Mouse (Mus musculus) liver, embryonic 11.5 days (tissue): ENCODE measurements around the gene Exoc3l4. TPM values are rescaled to one million over a fixed set of nuclear protein-coding genes. Genes with fewer than 3 reads are reported as not detected.

Experiments used
- ATAC-seq: fragments of 200-750 bp; cut with Nextera tagmentation; replicated peaks from 2 replicates; pipeline ENCODE4 v1.8.0; 2017; ENCODE audit warnings: moderate number of reproducible peaks, mild to moderate bottlenecking, moderate TSS enrichment, moderate library complexity; ENCODE audit not compliant: low FRiP score
- DNase-seq: peaks from one replicate; pipeline ENCODE4 v3.0.0-alpha.2; 2017; ENCODE audit warnings: low spot score
- H3K27ac ChIP-seq: fragments of 300-500 bp; sonication (generic); 2 replicates; pipeline ENCODE4 v1.5.1; 2014; ENCODE audit warnings: mild to moderate bottlenecking, low read depth, low read length, control low read depth
- H3K27me3 ChIP-seq: fragments of 300-500 bp; sonication (generic); replicated peaks from 2 replicates; pipeline ENCODE4 v1.6.1; 2014; ENCODE audit warnings: low read length, mixed read lengths; ENCODE audit not compliant: control insufficient read depth, insufficient read depth
- H3K36me3 ChIP-seq: fragments of 300-500 bp; sonication (generic); 2 replicates; pipeline ENCODE4 v1.6.1; 2014; ENCODE audit warnings: mild to moderate bottlenecking, low read length, moderate library complexity, mixed read lengths; ENCODE audit not compliant: control insufficient read depth, insufficient read depth
- H3K4me1 ChIP-seq: fragments of 300-500 bp; sonication (generic); replicated peaks from 2 replicates; pipeline ENCODE4 v1.6.1; 2014; ENCODE audit warnings: low read length, mixed read lengths; ENCODE audit not compliant: control insufficient read depth, insufficient read depth
- H3K4me2 ChIP-seq: fragments of 300-500 bp; sonication (generic); 2 replicates; pipeline ENCODE4 v1.6.1; 2014; ENCODE audit warnings: mild to moderate bottlenecking, control low read depth, moderate library complexity
- H3K4me3 ChIP-seq: fragments of 300-500 bp; sonication (generic); 2 replicates; pipeline ENCODE4 v1.5.1; 2014; ENCODE audit warnings: low read depth, low read length, control low read depth
- H3K9ac ChIP-seq: fragments of 300-500 bp; sonication (generic); 2 replicates; pipeline ENCODE4 v1.6.1; 2014; ENCODE audit warnings: low read depth, low read length, control low read depth
- H3K9me3 ChIP-seq: fragments of 300-500 bp; sonication (generic); 2 replicates; pipeline ENCODE4 v1.6.1; 2016; ENCODE audit warnings: low read length, inconsistent platforms, mixed read lengths; ENCODE audit not compliant: control insufficient read depth
- WGBS: fragments of 180-500 bp; shearing (Covaris S2); extraction: QIAGEN DNeasy Blood & Tissue Kit; methylation state at CpG from one replicate; pipeline ENCODE4 v1.1.7; 2014; 5-methylcytosine and 5-hydroxymethylcytosine counted together
- polyA plus RNA-seq: library from polyadenylated mRNA; unstranded; fragments of >200 nt; fragmentation: Nextera tagmentation; extraction: Ambion mirVana; gene quantifications from 2 replicates; pipeline ENCODE4 v1.2.1, GENCODE M21; 2014

Exoc3l4 gene
- 18.6 and 20.4 TPM in 2 replicates for polyA plus RNA-seq

DNA sequence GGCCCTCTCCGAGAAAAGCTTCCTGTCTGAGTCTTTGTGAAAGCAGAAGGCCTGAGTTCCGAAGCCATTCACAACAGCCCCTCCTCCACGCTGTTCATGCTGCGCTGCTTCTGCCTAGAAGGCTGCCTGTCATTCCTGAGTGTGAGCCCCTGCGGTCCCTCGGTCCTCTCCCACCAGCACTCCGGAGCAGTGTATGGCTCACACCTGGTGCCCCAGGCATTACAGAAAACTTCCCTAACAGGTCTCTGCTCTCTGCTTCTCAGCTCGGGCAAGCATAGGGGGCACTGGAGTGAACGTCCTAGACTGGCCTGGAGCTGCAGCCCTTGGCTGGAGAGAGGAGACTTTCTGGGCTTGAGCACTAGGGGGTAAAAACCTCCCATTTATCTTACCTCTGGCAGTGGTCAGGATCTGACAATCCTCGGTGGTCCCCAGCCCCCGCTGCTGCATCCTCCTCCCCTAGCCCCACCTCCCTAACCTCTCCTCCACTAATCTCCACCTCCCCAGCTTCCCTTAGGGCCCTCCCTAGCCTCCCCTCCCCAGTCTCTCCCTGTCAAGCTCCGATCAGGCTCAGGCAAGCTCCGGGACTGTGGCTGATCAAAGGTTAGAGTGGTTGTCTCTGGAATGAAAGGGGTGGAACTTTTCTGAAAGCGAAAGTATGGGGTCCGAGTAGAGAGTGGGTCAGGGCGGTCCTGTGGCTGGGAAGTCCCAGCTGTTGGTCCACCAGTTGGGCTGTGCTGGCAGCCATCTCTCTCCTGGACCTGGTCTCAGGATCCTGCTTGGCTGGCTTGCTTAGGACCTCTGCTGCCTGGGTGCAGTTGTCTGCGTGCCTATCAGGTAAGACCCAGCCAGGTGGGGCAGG is at the start of gene Exoc3l4:
Gene Exoc3l4, plus strand, starts transcription at position 97 of the 859 bp plus-strand sequence.
- Histone ChIP-seq H3K27me3 (peaks cover 6% of the 10 kb centered on the region), H3K4me3 (peak within 1 kb of the TSS; percentile 38), H3K9me3 (no peaks in the 10 kb centered on the region), H3K27ac (0 out of 2 replicates have a peak within 1 kb of the TSS, but pooled peaks have one; percentile 40), H3K36me3 (no peaks in the 10 kb centered on the region), H3K9ac (peak within 1 kb of the TSS; percentile 1; the same call in 1 of the 2 replicates), H3K4me1 (peaks cover 31% of the 10 kb centered on the region), H3K4me2 (peak within 1 kb of the TSS; percentile 66)
- DNase-seq (no peak), ATAC-seq (peak; percentile 54)
- WGBS, result 5% methylated on average over 17 of the region's 17 CpGs

DNA sequence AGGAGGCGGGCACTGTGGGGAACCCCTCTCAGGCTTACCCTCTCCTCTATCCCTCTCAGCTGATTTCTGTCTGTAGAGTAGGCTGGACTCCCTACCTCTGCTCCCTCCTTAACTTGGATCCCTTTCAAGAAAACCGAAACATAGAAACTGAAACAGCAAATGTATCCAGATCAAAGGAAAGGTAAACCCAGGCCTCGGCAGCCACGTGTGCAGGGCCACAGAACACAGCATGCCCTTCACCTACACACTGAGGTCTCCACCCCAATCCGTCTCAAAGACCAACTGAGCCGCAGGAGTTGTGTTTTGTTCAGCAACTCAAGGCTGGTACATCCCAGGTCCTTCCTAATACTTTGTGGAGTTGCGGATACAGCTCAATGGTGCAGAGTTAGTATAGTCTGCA is 49.8 kb upstream of the Exoc3l4 start:
- Histone ChIP-seq H3K36me3 (no peaks in the 10 kb centered on the region), H3K27me3 (no peaks in the 10 kb centered on the region), H3K4me3 (no peak overlapping the region), H3K9ac (no peak overlapping the region), H3K4me2 (no peak overlapping the region), H3K9me3 (no peaks in the 10 kb centered on the region), H3K27ac (no peak overlapping the region), H3K4me1 (peaks cover 45% of the 10 kb centered on the region)
- DNase-seq (no peak), ATAC-seq (no peak)
- WGBS, result 77% methylated on average over 7 of the region's 7 CpGs

- no peak overlapping the region for H3K4me3 ChIP-seq
- 42% methylated on average over 4 of the region's 4 CpGs for whole genome bisulfite sequencing
- H3K4me2 ChIP-seq, result no peak overlapping the region
- H3K27ac ChIP-seq, result peak overlapping the region; percentile 32; the same call in 1 of the 2 replicates
- peaks cover 46% of the 10 kb centered on the region for H3K4me1 ChIP-seq
- no peaks in the 10 kb centered on the region for H3K36me3 ChIP-seq
- 0 out of 2 replicates have a peak overlapping the region, but pooled peaks have one; percentile 12 for H3K9ac ChIP-seq
- ATAC-seq (peak; percentile 88), DNase-seq (peak; percentile 61)
- H3K27me3 ChIP-seq, result no peaks in the 10 kb centered on the region
- no peaks in the 10 kb centered on the region for H3K9me3 ChIP-seq
These were observed 46.6 kb upstream of the Exoc3l4 start for GRCm38 (mm10) chr12:111370249-111370648.

GRCm38 (mm10) chr12:111371905-111372304 is 44.9 kb upstream of the Exoc3l4 start:
- ATAC-seq (no peak), DNase-seq (no peak)
- Histone ChIP-seq H3K36me3 (no peaks in the 10 kb centered on the region), H3K9ac (no peak overlapping the region), H3K27ac (no peak overlapping the region; the same call in 1 of the 2 replicates), H3K4me3 (no peak overlapping the region), H3K9me3 (no peaks in the 10 kb centered on the region), H3K27me3 (peaks cover under 1% of the 10 kb centered on the region; the same call in 1 of the 2 replicates), H3K4me2 (no peak overlapping the region), H3K4me1 (peaks cover 39% of the 10 kb centered on the region)
- 73% methylated on average over 7 of the region's 7 CpGs for WGBS

DNA sequence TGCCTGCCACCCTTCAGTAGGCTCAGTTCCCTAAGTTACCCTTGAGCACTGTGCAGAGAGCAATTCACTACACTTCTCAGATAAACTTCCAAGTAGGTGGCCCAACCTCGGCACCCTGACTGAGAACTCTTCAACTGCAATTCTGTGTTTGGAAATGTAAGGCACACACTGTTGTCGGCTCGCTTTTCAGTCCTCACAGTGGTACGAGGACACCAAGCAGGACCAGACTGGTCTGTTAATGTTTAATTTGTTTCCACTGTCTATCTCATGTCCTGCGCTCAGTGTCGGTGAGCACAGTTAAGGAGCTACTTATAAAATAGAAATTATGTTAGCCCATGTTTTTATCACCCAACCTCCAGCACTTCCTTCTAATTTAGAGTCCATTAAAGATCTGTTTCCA is 43.4 kb upstream of the Exoc3l4 start:
- ATAC-seq (no peak), DNase-seq (no peak)
- no peak overlapping the region for H3K27ac ChIP-seq
- WGBS, result 67% methylated on average over 6 of the region's 6 CpGs
- peak overlapping the region; percentile 35; the same call in 1 of the 2 replicates for H3K4me2 ChIP-seq
- H3K9me3 ChIP-seq, result no peaks in the 10 kb centered on the region
- no peak overlapping the region for H3K9ac ChIP-seq
- H3K4me3 ChIP-seq, result no peak overlapping the region
- H3K4me1 ChIP-seq, result peaks cover 34% of the 10 kb centered on the region
- H3K27me3 ChIP-seq, result peaks cover 11% of the 10 kb centered on the region
- H3K36me3 ChIP-seq, result no peaks in the 10 kb centered on the region

DNA sequence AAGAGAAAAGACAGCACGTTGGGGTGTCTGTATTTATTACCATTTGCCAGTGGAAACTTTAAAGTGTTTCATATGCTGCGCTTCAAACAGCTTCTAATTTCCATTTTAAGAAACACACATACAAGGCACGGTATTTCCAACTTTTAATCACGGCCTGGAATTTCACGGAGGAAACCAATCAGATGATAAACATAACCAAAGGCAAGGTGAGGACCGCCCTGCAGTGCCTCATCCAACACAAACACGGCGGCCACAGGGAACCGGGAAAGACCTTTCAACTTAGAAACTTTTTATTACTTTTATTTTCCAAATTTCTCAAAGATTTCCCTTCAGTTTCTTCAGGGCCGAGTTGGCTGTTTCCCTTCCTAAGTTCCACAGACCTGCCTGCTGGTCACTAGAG is 42.1 kb upstream of the Exoc3l4 start:
- peaks cover 29% of the 10 kb centered on the region for H3K4me1 ChIP-seq
- H3K9ac ChIP-seq, result no peak overlapping the region
- H3K27ac ChIP-seq, result no peak overlapping the region
- peak overlapping the region; percentile 88 for H3K4me2 ChIP-seq
- ATAC-seq (no peak), DNase-seq (no peak)
- no peak overlapping the region for H3K4me3 ChIP-seq
- 75% methylated on average over 10 of the region's 10 CpGs for WGBS
- no peaks in the 10 kb centered on the region for H3K9me3 ChIP-seq
- H3K36me3 ChIP-seq, result no peaks in the 10 kb centered on the region
- peaks cover 23% of the 10 kb centered on the region for H3K27me3 ChIP-seq

GRCm38 (mm10) chr12:111375559-111375958 is 41.3 kb upstream of the Exoc3l4 start:
- DNase-seq (no peak), ATAC-seq (no peak)
- Histone ChIP-seq H3K9ac (0 out of 2 replicates have a peak overlapping the region, but pooled peaks have one; percentile 1), H3K4me2 (peak overlapping the region; percentile 88), H3K36me3 (no peaks in the 10 kb centered on the region), H3K27ac (no peak overlapping the region), H3K27me3 (peaks cover 24% of the 10 kb centered on the region), H3K9me3 (no peaks in the 10 kb centered on the region), H3K4me1 (peaks cover 20% of the 10 kb centered on the region), H3K4me3 (peak overlapping the region; percentile 88)
- WGBS, result 63% methylated on average over 12 of the region's 12 CpGs

- H3K4me2 ChIP-seq, result peak overlapping the region; percentile 88
- H3K4me3 ChIP-seq, result peak overlapping the region; percentile 88
- H3K9ac ChIP-seq, result 0 out of 2 replicates have a peak overlapping the region, but pooled peaks have one; percentile 1
- no peak overlapping the region for H3K27ac ChIP-seq
- no peak for ATAC-seq
- no peak for DNase-seq
- 18% methylated on average over 6 of the region's 6 CpGs for WGBS
- peaks cover 15% of the 10 kb centered on the region for H3K4me1 ChIP-seq
- peaks cover 24% of the 10 kb centered on the region for H3K27me3 ChIP-seq
- no peaks in the 10 kb centered on the region for H3K9me3 ChIP-seq
- no peaks in the 10 kb centered on the region for H3K36me3 ChIP-seq
These were observed 40.8 kb upstream of the Exoc3l4 start for GRCm38 (mm10) chr12:111376053-111376452.
